Mouse (Mus musculus): Measurements from ENCODE around the gene Dnajc12. TPM values are rescaled to one million over a fixed set of nuclear protein-coding genes. Genes with fewer than 3 reads are reported as not detected.
"Not testable (repeated sequence)": the region's sequence is repeated elsewhere in the genome, so short reads cannot be mapped to it uniquely, and the experiment has no call there.

Gene Dnajc12
- polyA plus RNA-seq, 1 experiment from 2014 or later = 14.7 TPM

GRCm38 (mm10) chr10:63348291-63348690 is 34.0 kb upstream of the Dnajc12 start:
- H3K27me3 ChIP-seq (ENCODE audit: control insufficient read depth, insufficient read depth, low read length) = no peaks in the 10 kb centered on the region
- H3K4me2 ChIP-seq (ENCODE audit: low read depth, severe bottlenecking) = no peak overlapping the region
- H3K36me3 ChIP-seq (ENCODE audit: control insufficient read depth, insufficient read depth, low read length) = no peaks in the 10 kb centered on the region
- no peak overlapping the region for H3K9ac ChIP-seq (ENCODE audit: low read length)
- H3K9me3 ChIP-seq (ENCODE audit: control insufficient read depth, low read length) = no peaks in the 10 kb centered on the region
- DNase-seq (ENCODE audit: low spot score) = no peak
- H3K4me1 ChIP-seq (ENCODE audit: control insufficient read depth, insufficient read depth, low read length) = no peaks in the 10 kb centered on the region
- no peak overlapping the region for H3K27ac ChIP-seq (replicated peaks; ENCODE audit: low read depth, low read length)
- no peak overlapping the region for H3K4me3 ChIP-seq (ENCODE audit: low read depth, low read length)
- no peak for ATAC-seq (ENCODE audit: insufficient number of reproducible peaks, low FRiP score, low TSS enrichment, low read depth)
- WGBS = 75% methylated on average over 3 of the region's 3 CpGs

DNA sequence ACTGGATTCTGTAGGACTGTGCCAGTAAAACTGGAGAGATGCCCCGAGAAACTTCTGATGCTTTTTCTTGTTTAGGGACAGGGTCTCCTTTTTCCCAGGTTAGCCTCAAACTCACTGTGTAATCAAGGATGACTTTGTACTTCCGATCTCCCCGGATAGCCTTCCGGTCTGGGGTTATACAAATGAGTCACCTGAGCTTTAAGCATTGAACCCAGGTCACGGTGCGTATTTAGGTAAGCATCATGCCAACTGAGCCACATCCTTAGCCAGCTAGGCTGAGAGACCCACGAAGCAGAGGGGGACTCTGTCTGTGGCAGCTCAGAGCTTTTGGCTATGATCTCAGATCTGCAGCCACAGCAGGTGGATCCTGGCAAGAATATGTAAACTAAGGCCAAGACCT is 31.6 kb upstream of the Dnajc12 start:
- 92% methylated on average over 7 of the region's 7 CpGs for WGBS
- no peak for ATAC-seq (ENCODE audit: insufficient number of reproducible peaks, low FRiP score, low TSS enrichment, low read depth)

DNA sequence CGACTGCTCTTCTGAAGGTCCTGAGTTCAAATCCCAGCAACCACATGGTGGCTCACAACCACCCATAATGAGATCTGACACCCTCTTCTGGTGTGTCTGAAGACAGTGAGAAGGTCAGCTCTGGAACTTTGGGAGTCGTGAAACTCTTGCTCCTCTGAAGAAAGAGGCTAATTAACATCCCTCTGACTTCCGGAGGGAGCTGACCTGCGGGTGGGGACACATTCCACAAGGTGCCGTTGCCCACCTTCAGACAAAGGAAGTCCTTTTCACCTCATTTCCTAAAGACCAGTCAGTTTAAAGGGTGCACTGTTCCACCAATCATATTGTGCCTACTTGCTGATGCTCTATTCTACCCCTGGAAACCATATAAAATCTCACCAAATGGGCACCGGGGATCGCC is 31.1 kb upstream of the Dnajc12 start:
- not testable (repeated sequence) for H3K4me2 ChIP-seq (ENCODE audit: low read depth, severe bottlenecking); H3K27me3 ChIP-seq (ENCODE audit: control insufficient read depth, insufficient read depth, low read length); H3K27ac ChIP-seq (replicated peaks; ENCODE audit: low read depth, low read length); H3K36me3 ChIP-seq (ENCODE audit: control insufficient read depth, insufficient read depth, low read length); ATAC-seq (ENCODE audit: insufficient number of reproducible peaks, low FRiP score, low TSS enrichment, low read depth); DNase-seq (ENCODE audit: low spot score); H3K9ac ChIP-seq (ENCODE audit: low read length); H3K9me3 ChIP-seq (ENCODE audit: control insufficient read depth, low read length); H3K4me1 ChIP-seq (ENCODE audit: control insufficient read depth, insufficient read depth, low read length); H3K4me3 ChIP-seq (ENCODE audit: low read depth, low read length)
- 85% methylated on average over 7 of the region's 7 CpGs for WGBS

More for the DNA sequence above, 31.6 kb upstream of the Dnajc12 start:
- H3K4me3 ChIP-seq (ENCODE audit: low read depth, low read length) = no peak overlapping the region
- no peak for DNase-seq (ENCODE audit: low spot score)
- no peaks in the 10 kb centered on the region for H3K36me3 ChIP-seq (ENCODE audit: control insufficient read depth, insufficient read depth, low read length)
- H3K4me1 ChIP-seq (ENCODE audit: control insufficient read depth, insufficient read depth, low read length) = no peaks in the 10 kb centered on the region
- H3K9me3 ChIP-seq (ENCODE audit: control insufficient read depth, low read length) = no peaks in the 10 kb centered on the region
- H3K27me3 ChIP-seq (ENCODE audit: control insufficient read depth, insufficient read depth, low read length) = no peaks in the 10 kb centered on the region
- H3K4me2 ChIP-seq (ENCODE audit: low read depth, severe bottlenecking) = no peak overlapping the region
- H3K27ac ChIP-seq (replicated peaks; ENCODE audit: low read depth, low read length) = no peak overlapping the region
- no peak overlapping the region for H3K9ac ChIP-seq (ENCODE audit: low read length)

GRCm38 (mm10) chr10:63352111-63352510 is 30.1 kb upstream of the Dnajc12 start:
- Histone ChIP-seq H3K4me2 (ENCODE audit: low read depth, severe bottlenecking) (no peak overlapping the region), H3K9ac (ENCODE audit: low read length) (no peak overlapping the region), H3K4me3 (ENCODE audit: low read depth, low read length) (no peak overlapping the region), H3K27me3 (ENCODE audit: control insufficient read depth, insufficient read depth, low read length) (no peaks in the 10 kb centered on the region), H3K4me1 (ENCODE audit: control insufficient read depth, insufficient read depth, low read length) (no peaks in the 10 kb centered on the region), H3K27ac (replicated peaks; ENCODE audit: low read depth, low read length) (no peak overlapping the region), H3K9me3 (ENCODE audit: control insufficient read depth, low read length) (no peaks in the 10 kb centered on the region), H3K36me3 (ENCODE audit: control insufficient read depth, insufficient read depth, low read length) (no peaks in the 10 kb centered on the region)
- WGBS = 90% methylated on average over 5 of the region's 5 CpGs
- DNase-seq (ENCODE audit: low spot score) (no peak), ATAC-seq (ENCODE audit: insufficient number of reproducible peaks, low FRiP score, low TSS enrichment, low read depth) (no peak)

DNA sequence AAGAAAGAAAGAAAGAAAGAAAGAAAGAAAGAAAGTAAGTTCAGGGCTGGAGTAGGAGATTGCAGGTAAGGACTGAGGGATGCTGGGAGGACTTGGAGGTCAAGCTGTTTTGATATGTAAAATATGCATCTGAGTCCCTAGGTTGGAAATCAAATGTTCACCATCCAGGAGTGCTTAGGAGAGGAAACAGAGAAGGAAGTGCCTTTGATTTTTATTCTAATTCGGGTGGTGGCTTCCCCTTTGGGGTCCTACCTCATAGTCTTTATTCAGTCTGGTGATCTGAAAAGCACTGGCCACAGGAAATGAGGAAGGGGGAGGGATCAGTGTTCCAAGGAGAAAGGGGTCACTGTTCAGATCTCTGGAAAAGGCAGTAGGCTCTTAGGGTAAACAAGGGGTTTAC is 21.7 kb upstream of the Dnajc12 start:
- DNase-seq (ENCODE audit: low spot score) (no peak), ATAC-seq (ENCODE audit: insufficient number of reproducible peaks, low FRiP score, low TSS enrichment, low read depth) (no peak)
- Histone ChIP-seq H3K27ac (replicated peaks; ENCODE audit: low read depth, low read length) (no peak overlapping the region), H3K4me3 (ENCODE audit: low read depth, low read length) (no peak overlapping the region), H3K36me3 (ENCODE audit: control insufficient read depth, insufficient read depth, low read length) (no peaks in the 10 kb centered on the region), H3K9me3 (ENCODE audit: control insufficient read depth, low read length) (no peaks in the 10 kb centered on the region), H3K27me3 (ENCODE audit: control insufficient read depth, insufficient read depth, low read length) (no peaks in the 10 kb centered on the region), H3K9ac (ENCODE audit: low read length) (no peak overlapping the region), H3K4me2 (ENCODE audit: low read depth, severe bottlenecking) (no peak overlapping the region), H3K4me1 (ENCODE audit: control insufficient read depth, insufficient read depth, low read length) (no peaks in the 10 kb centered on the region)
- WGBS = 61% methylated on average over 1 of the region's 1 CpGs

- H3K4me3 ChIP-seq (ENCODE audit: low read depth, low read length) = no peak overlapping the region
- no peaks in the 10 kb centered on the region for H3K36me3 ChIP-seq (ENCODE audit: control insufficient read depth, insufficient read depth, low read length)
Observed at GRCm38 (mm10) chr10:63365918-63366455, 16.3 kb upstream of the Dnajc12 start.

DNA sequence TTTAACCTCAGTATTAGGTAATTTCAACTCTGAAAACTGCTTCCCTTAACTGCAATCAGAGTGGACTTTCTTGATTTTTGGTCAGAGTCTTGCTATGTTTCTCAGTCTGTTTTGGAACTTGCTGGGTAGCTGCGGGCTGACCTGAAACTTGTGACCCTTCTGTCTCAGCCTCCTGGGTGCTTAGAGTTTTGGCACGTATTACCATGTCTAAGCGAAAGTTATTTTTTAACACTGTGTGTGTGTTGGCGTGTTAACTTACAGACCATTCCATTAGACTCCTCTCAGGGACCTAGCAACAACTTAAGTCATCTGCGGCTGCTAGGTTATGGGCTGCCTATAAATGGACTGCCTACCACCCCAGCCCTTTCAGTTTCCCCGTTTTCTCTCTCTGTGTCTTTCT is 14.9 kb upstream of the Dnajc12 start:
- no peaks in the 10 kb centered on the region for H3K4me1 ChIP-seq (ENCODE audit: control insufficient read depth, insufficient read depth, low read length)
- H3K27me3 ChIP-seq (ENCODE audit: control insufficient read depth, insufficient read depth, low read length) = no peaks in the 10 kb centered on the region
- no peak overlapping the region for H3K4me2 ChIP-seq (ENCODE audit: low read depth, severe bottlenecking)
- ATAC-seq (ENCODE audit: insufficient number of reproducible peaks, low FRiP score, low TSS enrichment, low read depth) (no peak), DNase-seq (ENCODE audit: low spot score) (no peak)
- no peak overlapping the region for H3K4me3 ChIP-seq (ENCODE audit: low read depth, low read length)
- no peaks in the 10 kb centered on the region for H3K9me3 ChIP-seq (ENCODE audit: control insufficient read depth, low read length)
- no peak overlapping the region for H3K9ac ChIP-seq (ENCODE audit: low read length)
- H3K27ac ChIP-seq (replicated peaks; ENCODE audit: low read depth, low read length) = no peak overlapping the region
- WGBS = 85% methylated on average over 6 of the region's 6 CpGs
- H3K36me3 ChIP-seq (ENCODE audit: control insufficient read depth, insufficient read depth, low read length) = no peaks in the 10 kb centered on the region

More at GRCm38 (mm10) chr10:63365918-63366455, 16.3 kb upstream of the Dnajc12 start:
- WGBS = 63% methylated on average over 7 of the region's 7 CpGs
- H3K9ac ChIP-seq (ENCODE audit: low read length) = no peak overlapping the region
- ATAC-seq (ENCODE audit: insufficient number of reproducible peaks, low FRiP score, low TSS enrichment, low read depth) (no peak), DNase-seq (ENCODE audit: low spot score) (no peak)
- no peaks in the 10 kb centered on the region for H3K9me3 ChIP-seq (ENCODE audit: control insufficient read depth, low read length)
- H3K27ac ChIP-seq (replicated peaks; ENCODE audit: low read depth, low read length) = no peak overlapping the region
- no peaks in the 10 kb centered on the region for H3K4me1 ChIP-seq (ENCODE audit: control insufficient read depth, insufficient read depth, low read length)
- H3K27me3 ChIP-seq (ENCODE audit: control insufficient read depth, insufficient read depth, low read length) = no peaks in the 10 kb centered on the region
- no peak overlapping the region for H3K4me2 ChIP-seq (ENCODE audit: low read depth, severe bottlenecking)

DNA sequence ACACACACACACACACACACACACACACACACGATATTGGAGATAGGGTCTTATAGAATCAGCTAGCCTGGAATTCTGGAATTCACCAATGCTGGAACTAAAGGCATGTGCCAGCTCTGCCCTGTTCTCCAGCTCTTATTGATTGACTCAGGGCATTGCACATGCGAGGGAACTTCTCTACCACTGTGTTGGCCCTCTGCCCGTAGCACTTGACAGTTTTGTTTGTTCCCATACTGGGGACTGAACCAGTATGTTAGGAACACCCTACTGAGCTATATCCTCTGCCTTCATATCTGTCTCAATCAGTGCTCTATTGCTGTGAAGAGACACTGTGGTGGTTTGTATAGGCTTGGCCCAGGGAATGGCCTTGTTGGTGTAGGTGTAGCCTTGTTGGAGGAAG is 14.2 kb upstream of the Dnajc12 start:
- Histone ChIP-seq H3K27me3 (ENCODE audit: control insufficient read depth, insufficient read depth, low read length) (no peaks in the 10 kb centered on the region), H3K4me3 (ENCODE audit: low read depth, low read length) (no peak overlapping the region), H3K4me1 (ENCODE audit: control insufficient read depth, insufficient read depth, low read length) (no peaks in the 10 kb centered on the region), H3K27ac (replicated peaks; ENCODE audit: low read depth, low read length) (no peak overlapping the region), H3K36me3 (ENCODE audit: control insufficient read depth, insufficient read depth, low read length) (no peaks in the 10 kb centered on the region), H3K4me2 (ENCODE audit: low read depth, severe bottlenecking) (no peak overlapping the region), H3K9me3 (ENCODE audit: control insufficient read depth, low read length) (no peaks in the 10 kb centered on the region), H3K9ac (ENCODE audit: low read length) (no peak overlapping the region)
- ATAC-seq (ENCODE audit: insufficient number of reproducible peaks, low FRiP score, low TSS enrichment, low read depth) (no peak), DNase-seq (ENCODE audit: low spot score) (no peak)
- 89% methylated on average over 3 of the region's 3 CpGs for WGBS

GRCm38 (mm10) chr10:63376303-63376702 is 5.9 kb upstream of the Dnajc12 start:
- Histone ChIP-seq H3K27ac (replicated peaks; ENCODE audit: low read depth, low read length) (no peak overlapping the region), H3K27me3 (ENCODE audit: control insufficient read depth, insufficient read depth, low read length) (no peaks in the 10 kb centered on the region), H3K9me3 (ENCODE audit: control insufficient read depth, low read length) (no peaks in the 10 kb centered on the region), H3K9ac (ENCODE audit: low read length) (no peak overlapping the region), H3K4me2 (ENCODE audit: low read depth, severe bottlenecking) (no peak overlapping the region), H3K36me3 (ENCODE audit: control insufficient read depth, insufficient read depth, low read length) (no peaks in the 10 kb centered on the region), H3K4me3 (ENCODE audit: low read depth, low read length) (no peak overlapping the region), H3K4me1 (ENCODE audit: control insufficient read depth, insufficient read depth, low read length) (no peaks in the 10 kb centered on the region)
- DNase-seq (ENCODE audit: low spot score) (no peak), ATAC-seq (ENCODE audit: insufficient number of reproducible peaks, low FRiP score, low TSS enrichment, low read depth) (no peak)
- WGBS = 89% methylated on average over 5 of the region's 5 CpGs

Measured in limb, embryonic 11.5 days (tissue).